Mouse (Mus musculus): Measurements from ENCODE around the gene Men1. TPM values are rescaled to one million over a fixed set of nuclear protein-coding genes. Genes with fewer than 3 reads are reported as not detected.

Gene Men1
- polyA plus RNA-seq, 1 experiment from 2014 or later = 46.9 TPM

DNA sequence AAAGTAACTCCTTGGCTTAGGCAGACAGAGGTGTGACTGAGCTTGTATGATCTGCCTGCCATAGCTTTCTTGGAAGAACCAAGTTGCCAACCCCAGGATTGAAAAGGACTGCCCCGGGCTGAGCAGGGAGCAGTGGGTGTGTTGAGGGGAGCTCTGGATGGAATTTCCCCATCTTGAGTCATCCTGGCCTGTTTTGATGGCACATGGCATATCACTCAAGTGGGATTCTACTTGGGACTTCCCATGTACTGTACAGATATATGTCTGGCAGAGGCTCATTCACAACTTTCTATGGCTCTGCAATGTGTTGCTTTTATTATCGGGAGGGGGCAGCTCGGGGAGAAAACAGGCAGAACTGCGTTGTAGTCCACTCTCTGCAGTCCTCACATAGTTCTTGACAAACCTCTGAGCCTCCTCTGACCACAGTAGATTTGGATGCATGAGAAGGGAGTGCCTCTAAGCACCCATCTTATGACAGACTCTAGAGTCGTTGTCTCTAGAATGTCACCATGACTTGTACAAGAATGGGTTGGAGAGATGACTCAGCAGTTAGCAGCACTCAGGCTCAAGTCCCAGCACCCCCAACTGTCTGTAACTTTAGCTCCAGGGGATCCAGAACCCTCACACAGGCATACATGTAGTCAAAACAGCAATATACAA, 38.1 kb upstream of the Men1 start:
- Histone ChIP-seq H3K36me3 (peaks cover 76% of the 10 kb centered on the region), H3K9me3 (no peaks in the 10 kb centered on the region), H3K27me3 (replicated peaks) (no peaks in the 10 kb centered on the region), H3K4me3 (no peak overlapping the region), H3K4me2 (no peak overlapping the region), H3K9ac (no peak overlapping the region), H3K4me1 (peaks cover 36% of the 10 kb centered on the region), H3K27ac (replicated peaks) (peak overlapping the region; percentile 59)
- ATAC-seq (ENCODE audit: extremely low read depth, insufficient number of reproducible peaks, low FRiP score, low TSS enrichment) = peak; percentile 54
- WGBS = 76% methylated on average over 5 of the region's 5 CpGs

DNA sequence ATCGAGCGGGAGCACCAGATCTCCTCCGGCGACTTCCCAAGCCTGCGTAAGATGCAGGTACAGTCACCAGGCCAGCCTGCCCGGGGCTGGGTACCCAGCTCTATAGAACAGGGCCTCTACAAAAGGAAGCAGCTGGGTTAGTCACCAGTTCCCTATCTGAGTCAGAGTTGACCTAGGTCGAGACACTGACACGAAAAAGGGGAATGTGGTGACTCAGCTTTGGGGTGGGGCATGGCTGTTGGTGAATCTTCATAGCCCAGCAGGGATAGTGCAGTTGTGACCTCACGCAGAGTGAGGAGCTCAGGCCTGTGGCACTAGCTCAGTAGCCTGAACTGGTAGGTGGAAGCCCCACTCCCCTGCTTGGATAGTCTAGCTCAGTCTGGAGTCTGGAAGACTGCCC, 37.1 kb upstream of the Men1 start:
- Histone ChIP-seq H3K4me3 (no peak overlapping the region), H3K36me3 (peaks cover 72% of the 10 kb centered on the region)
- ATAC-seq (ENCODE audit: extremely low read depth, insufficient number of reproducible peaks, low FRiP score, low TSS enrichment) = peak; percentile 73

DNA sequence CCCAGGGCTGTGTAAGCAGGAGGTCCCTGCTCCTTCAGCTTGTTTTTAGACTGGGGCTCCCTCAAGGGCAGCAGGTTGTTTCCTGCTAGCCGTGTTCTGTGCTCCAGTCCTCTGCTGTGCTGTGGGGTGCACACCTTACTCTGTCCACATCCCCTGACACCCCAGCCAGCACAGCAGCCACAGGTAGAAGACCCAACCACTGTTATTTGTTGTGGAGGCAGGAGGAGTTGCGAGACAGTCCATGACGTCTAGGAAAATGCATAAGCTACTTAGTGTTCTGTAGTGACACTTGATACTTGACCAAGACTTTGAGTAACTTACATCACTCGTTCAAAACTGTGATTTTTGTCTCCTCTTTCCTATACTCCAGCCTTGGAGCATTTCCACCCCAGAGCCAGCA, 35.8 kb upstream of the Men1 start:
- Histone ChIP-seq H3K27me3 (replicated peaks) (no peaks in the 10 kb centered on the region), H3K36me3 (peaks cover 63% of the 10 kb centered on the region), H3K4me1 (peaks cover 50% of the 10 kb centered on the region), H3K27ac (replicated peaks) (peak overlapping the region; percentile 70), H3K9me3 (no peaks in the 10 kb centered on the region), H3K4me3 (no peak overlapping the region), H3K4me2 (peak overlapping the region; percentile 47), H3K9ac (no peak overlapping the region)
- ATAC-seq (ENCODE audit: extremely low read depth, insufficient number of reproducible peaks, low FRiP score, low TSS enrichment) = no peak
- 76% methylated on average over 4 of the region's 4 CpGs for WGBS

More for the DNA sequence above, 37.1 kb upstream of the Men1 start:
- H3K4me2 ChIP-seq = peak overlapping the region; percentile 47
- H3K27ac ChIP-seq (replicated peaks) = peak overlapping the region; percentile 59
- H3K27me3 ChIP-seq (replicated peaks) = no peaks in the 10 kb centered on the region
- H3K9ac ChIP-seq = no peak overlapping the region
- 76% methylated on average over 9 of the region's 9 CpGs for WGBS
- H3K4me1 ChIP-seq = peaks cover 36% of the 10 kb centered on the region
- no peaks in the 10 kb centered on the region for H3K9me3 ChIP-seq

DNA sequence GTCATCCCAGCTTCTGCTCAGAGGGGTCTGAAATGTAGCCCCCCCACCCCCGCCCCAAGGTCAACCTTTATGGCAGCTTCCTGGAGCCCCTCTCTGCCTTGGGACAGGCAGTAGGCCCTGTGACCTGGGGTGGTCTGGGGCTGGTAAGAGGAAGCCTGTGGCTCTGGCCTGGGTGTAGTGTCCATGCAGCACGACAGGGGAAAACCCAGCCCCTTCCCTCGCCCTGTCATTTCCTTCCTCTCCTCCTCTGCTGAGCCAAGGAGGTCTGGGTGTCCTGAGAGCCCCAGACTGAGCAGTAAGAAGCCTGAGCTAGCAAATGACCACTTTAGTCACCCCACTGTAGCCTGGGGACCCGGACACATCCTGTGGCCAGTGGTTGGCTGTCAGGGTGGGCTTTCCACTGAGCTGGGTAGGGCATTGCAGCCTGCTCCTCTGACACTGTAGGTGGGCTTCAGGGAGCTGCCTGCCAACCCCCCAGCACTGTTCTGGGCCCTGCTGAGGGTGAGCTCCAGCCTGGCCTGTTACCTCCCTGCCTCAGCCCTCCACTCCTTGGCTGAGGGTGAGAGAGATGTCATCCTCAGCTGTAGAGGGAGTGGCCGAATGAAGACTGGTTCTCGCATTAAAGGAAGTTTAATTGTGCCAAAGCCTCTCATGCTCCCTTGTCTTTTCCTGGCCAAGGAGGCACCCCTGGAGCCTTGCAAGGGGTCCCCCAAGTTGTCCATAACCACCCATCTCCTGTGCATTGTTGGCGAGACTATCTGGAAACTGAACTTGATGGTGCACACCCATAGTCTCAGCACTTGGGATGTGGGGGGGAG, 35.1 kb upstream of the Men1 start:
- Histone ChIP-seq H3K27ac (replicated peaks) (peak overlapping the region; percentile 70), H3K36me3 (peaks cover 56% of the 10 kb centered on the region)

DNA sequence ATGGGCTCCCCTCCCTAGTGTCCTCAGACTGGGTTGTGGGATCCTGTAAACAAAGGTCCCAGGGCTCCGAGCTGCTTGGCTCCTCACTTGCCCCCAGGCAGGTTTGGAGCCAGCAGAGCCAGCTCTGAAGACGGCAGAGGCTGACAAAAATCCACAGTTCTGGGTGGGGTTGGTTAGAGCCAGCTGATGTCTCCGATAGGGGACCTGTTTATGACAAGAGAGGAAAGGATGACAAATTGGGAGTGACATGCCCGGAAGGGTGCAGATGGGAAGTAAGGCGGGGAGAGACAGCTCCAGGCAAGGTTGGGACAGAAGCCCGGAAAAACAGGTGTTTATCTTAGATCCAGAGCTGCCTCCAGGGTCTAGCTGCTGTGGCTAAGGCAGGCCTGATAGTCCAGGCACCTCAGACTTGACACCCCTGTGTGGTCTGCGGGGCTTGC, 34.4 kb upstream of the Men1 start:
- H3K36me3 ChIP-seq = peaks cover 48% of the 10 kb centered on the region
- no peak for ATAC-seq (ENCODE audit: extremely low read depth, insufficient number of reproducible peaks, low FRiP score, low TSS enrichment)
- 0 out of 2 replicates have a peak overlapping the region, but pooled peaks have one; percentile 15 for H3K9ac ChIP-seq
- no peaks in the 10 kb centered on the region for H3K27me3 ChIP-seq (replicated peaks)
- peaks cover 53% of the 10 kb centered on the region for H3K4me1 ChIP-seq
- WGBS = 51% methylated on average over 7 of the region's 7 CpGs
- H3K27ac ChIP-seq (replicated peaks) = peak overlapping the region; percentile 70
- H3K4me3 ChIP-seq = no peak overlapping the region
- no peaks in the 10 kb centered on the region for H3K9me3 ChIP-seq
- H3K4me2 ChIP-seq = peak overlapping the region; percentile 47

More for the DNA sequence above, 35.1 kb upstream of the Men1 start:
- 71% methylated on average over 7 of the region's 7 CpGs for WGBS
- Histone ChIP-seq H3K27me3 (replicated peaks) (no peaks in the 10 kb centered on the region), H3K9ac (peak overlapping the region; percentile 37; the same call in 1 of the 2 replicates), H3K4me3 (no peak overlapping the region), H3K4me1 (peaks cover 56% of the 10 kb centered on the region), H3K9me3 (no peaks in the 10 kb centered on the region), H3K4me2 (peak overlapping the region; percentile 47)
- ATAC-seq (ENCODE audit: extremely low read depth, insufficient number of reproducible peaks, low FRiP score, low TSS enrichment) = no peak

DNA sequence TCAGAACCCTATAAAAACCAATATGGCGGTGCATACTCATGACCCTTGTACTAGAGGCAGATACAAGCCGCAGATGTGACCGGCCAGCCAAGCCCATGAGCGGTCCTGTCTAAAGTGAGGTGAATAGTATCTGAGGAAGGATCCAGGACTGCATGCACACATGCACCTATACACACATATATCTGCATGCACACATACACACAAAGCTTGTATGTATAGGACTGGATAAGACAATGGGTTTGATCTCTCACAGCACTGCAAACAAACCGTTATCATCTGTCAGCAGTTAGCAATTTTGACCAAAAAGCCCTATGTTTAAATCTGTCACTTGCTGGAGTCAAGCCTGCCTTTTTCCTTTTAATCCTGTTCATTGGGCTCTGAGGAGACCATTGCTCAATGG, 32.7 kb upstream of the Men1 start:
- Histone ChIP-seq H3K27ac (replicated peaks) (no peak overlapping the region), H3K27me3 (replicated peaks) (no peaks in the 10 kb centered on the region), H3K4me1 (peaks cover 62% of the 10 kb centered on the region), H3K4me2 (no peak overlapping the region), H3K9me3 (no peaks in the 10 kb centered on the region), H3K36me3 (peaks cover 31% of the 10 kb centered on the region), H3K9ac (no peak overlapping the region), H3K4me3 (no peak overlapping the region)
- no peak for ATAC-seq (ENCODE audit: extremely low read depth, insufficient number of reproducible peaks, low FRiP score, low TSS enrichment)
- 86% methylated on average over 5 of the region's 5 CpGs for WGBS

DNA sequence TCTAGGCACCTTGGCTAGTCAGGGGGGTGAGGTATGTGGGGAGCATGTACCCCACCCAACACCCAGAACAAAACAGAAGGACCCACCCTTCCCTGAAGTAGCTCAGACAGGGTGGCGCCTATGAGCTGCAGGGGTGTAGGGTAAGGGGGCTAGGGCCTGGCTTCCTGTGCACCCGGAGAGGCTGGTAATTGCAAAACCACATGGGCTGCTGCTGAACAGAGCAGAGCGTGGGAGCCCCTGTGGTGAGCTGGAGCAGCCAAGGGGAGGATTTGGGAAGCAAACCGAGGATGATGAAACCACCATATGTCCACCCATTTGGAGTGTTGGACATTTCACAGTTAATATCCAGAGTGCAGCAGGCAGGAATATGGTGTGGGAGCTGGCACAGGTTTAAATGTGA, 32.3 kb upstream of the Men1 start:
- no peaks in the 10 kb centered on the region for H3K27me3 ChIP-seq (replicated peaks)
- no peak for ATAC-seq (ENCODE audit: extremely low read depth, insufficient number of reproducible peaks, low FRiP score, low TSS enrichment)
- peak overlapping the region; percentile 16; the same call in 1 of the 2 replicates for H3K9ac ChIP-seq
- WGBS = 42% methylated on average over 4 of the region's 4 CpGs
- H3K9me3 ChIP-seq = no peaks in the 10 kb centered on the region
- no peak overlapping the region for H3K27ac ChIP-seq (replicated peaks)
- H3K4me2 ChIP-seq = no peak overlapping the region
- H3K4me3 ChIP-seq = no peak overlapping the region
- H3K36me3 ChIP-seq = peaks cover 27% of the 10 kb centered on the region
- peaks cover 67% of the 10 kb centered on the region for H3K4me1 ChIP-seq

DNA sequence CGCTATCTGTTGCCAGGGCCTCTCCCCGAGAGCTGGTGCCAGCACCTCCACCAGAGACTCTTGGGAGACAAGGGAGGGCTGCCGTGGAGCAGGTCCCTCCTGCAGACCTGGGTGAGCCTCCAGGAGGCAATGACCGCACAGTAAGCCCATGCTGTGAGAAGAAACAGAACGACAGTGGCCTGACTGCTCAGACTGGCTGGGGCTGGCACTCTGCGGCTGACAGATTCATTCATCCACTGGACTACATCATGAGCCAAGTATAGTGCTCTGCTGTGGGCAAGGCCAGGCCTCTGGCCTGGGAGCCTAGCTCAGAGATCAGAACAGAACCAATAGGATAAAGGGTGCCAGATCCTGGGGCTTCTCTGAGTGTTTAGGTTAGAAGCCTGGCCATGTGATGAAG, 30.9 kb upstream of the Men1 start:
- ATAC-seq (ENCODE audit: extremely low read depth, insufficient number of reproducible peaks, low FRiP score, low TSS enrichment) = no peak

DNA sequence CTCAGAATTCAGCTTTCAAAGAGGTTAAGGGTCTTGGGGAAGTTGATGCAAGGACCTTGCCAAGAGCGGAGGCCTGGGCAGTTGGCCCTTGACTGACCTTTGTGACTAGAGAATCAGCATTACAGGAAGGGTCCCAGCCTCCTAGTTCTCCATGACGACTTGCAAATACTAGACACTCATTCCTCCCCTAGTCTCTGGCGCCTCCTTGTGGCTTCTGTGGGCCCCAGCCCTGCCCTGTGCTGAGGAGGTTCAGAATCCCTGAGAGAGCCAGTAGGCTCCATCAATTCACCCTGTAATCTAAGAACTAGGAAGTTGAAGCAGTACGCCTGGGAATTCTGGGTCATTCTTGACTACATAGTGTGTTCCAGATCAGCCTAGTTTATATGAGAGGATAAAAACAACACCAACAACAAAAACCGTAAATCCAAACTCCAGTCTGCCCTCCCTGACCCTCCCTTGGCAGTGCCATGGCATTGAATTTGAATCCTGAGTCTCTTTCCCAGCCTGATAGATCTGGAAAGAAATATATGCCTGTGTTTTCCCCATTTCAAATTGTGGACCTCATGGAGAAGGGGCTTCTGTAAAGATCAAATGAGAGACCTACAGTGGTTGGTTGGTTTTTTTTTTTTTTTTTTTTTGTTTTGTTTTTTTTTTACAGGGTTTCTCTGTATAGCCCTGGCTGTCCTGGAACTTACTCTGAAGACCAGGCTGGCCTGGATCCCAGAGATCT, 29.8 kb upstream of the Men1 start:
- H3K9me3 ChIP-seq = no peaks in the 10 kb centered on the region
- H3K27ac ChIP-seq (replicated peaks) = no peak overlapping the region; the same call in 1 of the 2 replicates
- 19% methylated on average over 5 of the region's 5 CpGs for WGBS
- H3K36me3 ChIP-seq = peaks cover 6% of the 10 kb centered on the region; the same call in 1 of the 2 replicates
- H3K9ac ChIP-seq = no peak overlapping the region; the same call in 1 of the 2 replicates
- H3K4me2 ChIP-seq = no peak overlapping the region
- no peak for ATAC-seq (ENCODE audit: extremely low read depth, insufficient number of reproducible peaks, low FRiP score, low TSS enrichment)
- peaks cover 54% of the 10 kb centered on the region for H3K4me1 ChIP-seq
- no peak overlapping the region for H3K4me3 ChIP-seq
- no peaks in the 10 kb centered on the region for H3K27me3 ChIP-seq (replicated peaks)

More for the DNA sequence above, 30.9 kb upstream of the Men1 start:
- Histone ChIP-seq H3K9ac (peak overlapping the region; percentile 51), H3K27ac (replicated peaks) (0 out of 2 replicates have a peak overlapping the region, but pooled peaks have one; percentile 1), H3K4me1 (peaks cover 64% of the 10 kb centered on the region), H3K9me3 (no peaks in the 10 kb centered on the region), H3K4me2 (no peak overlapping the region), H3K36me3 (peaks cover 14% of the 10 kb centered on the region), H3K27me3 (replicated peaks) (no peaks in the 10 kb centered on the region), H3K4me3 (no peak overlapping the region)
- WGBS = 54% methylated on average over 6 of the region's 6 CpGs

DNA sequence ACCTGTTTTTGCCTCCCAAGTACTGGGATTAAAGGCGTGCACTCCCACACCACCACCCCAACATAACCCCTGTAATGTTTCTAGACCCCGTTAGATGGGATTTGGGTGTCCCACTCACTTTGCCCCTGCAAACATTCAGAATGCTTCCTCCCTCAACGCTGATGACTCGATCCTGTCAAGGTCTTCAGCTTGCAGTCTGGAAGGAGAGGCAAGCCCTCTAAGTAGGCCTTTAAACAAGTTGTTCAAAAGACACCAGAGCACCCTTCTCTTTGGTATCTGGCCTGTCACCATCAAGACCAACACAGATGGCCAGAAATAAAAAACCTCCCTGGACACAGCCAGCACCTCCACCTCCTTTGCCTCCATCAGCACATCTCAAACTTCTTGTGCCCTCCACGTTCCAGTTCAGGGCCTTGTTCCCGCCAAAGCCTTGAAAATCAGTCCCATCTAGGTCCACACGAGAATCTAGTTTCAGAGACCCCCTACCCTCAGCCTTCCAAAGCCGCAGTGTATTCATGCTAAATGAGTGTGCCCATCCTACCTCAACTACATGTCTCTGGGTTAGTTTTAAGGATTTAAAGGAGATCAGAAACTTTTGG, 29.2 kb upstream of the Men1 start:
- ATAC-seq (ENCODE audit: extremely low read depth, insufficient number of reproducible peaks, low FRiP score, low TSS enrichment) = 0 out of 2 replicates have a peak, but pooled peaks have one; percentile 10
- Histone ChIP-seq H3K9ac (peak overlapping the region; percentile 88), H3K9me3 (no peaks in the 10 kb centered on the region), H3K4me3 (peak overlapping the region; percentile 66), H3K4me2 (peak overlapping the region; percentile 79), H3K36me3 (peaks cover 10% of the 10 kb centered on the region), H3K4me1 (peaks cover 48% of the 10 kb centered on the region), H3K27ac (replicated peaks) (peak overlapping the region; percentile 62), H3K27me3 (replicated peaks) (no peaks in the 10 kb centered on the region)
- 53% methylated on average over 8 of the region's 8 CpGs for WGBS

All from heart, embryonic 13.5 days (tissue).